Mouse (Mus musculus) heart, postnatal 0 days (tissue): ENCODE results near the gene Gpx4.

Experiments
- CTCF ChIP-seq: IDR thresholded peaks from 2 replicates; pipeline ENCODE4 v1.5.1; 2016; ENCODE audit warnings: antibody characterized with exemption, control low read depth, low read depth
- EP300 ChIP-seq: IDR thresholded peaks from 2 replicates; pipeline ENCODE4 v1.6.1; 2016; ENCODE audit warnings: antibody characterized with exemption, low read depth

GRCm38 (mm10) chr10:80022806-80023205 is 24.2 kb upstream of the Gpx4 start:
- TF ChIP-seq CTCF, result no peak
- TF ChIP-seq EP300, result no peak
